Mouse (Mus musculus): ENCODE data around the gene Mum1l1.

- no peak for TF ChIP-seq HCFC1 (IDR thresholded peaks at IDR 0.05; ENCODE audit: low read depth, low read length)
- no peak for TF ChIP-seq UBTF (IDR thresholded peaks at IDR 0.05; ENCODE audit: borderline replicate concordance, insufficient read depth, low read depth, low read length)
- no peak for TF ChIP-seq CTCF (IDR thresholded peaks at IDR 0.05 in 2 of 3, conservative IDR thresholded peaks at IDR 0.05 in 1 of 3; ENCODE audit: control insufficient read depth in 1 of 3, insufficient read depth in 1 of 3, low read depth in 2 of 3, low read length in 3 of 3, poor library complexity in 1 of 3, severe bottlenecking in 1 of 3)
Measured at GRCm38 (mm10) chrX:139216991-139217593, 7.2 kb downstream of the Mum1l1 start.

Measured in MEL (cell line).